Mouse (Mus musculus): ENCODE measurements at regions not wholly inside any gene's neighbourhood (a gene's known extent, or its start where the extent isn't known, plus 50 kb on each side); places are given as distances from the start of the nearest gene placed in this dataset.
A peak's percentile ranks its signal among the peaks of the same experiment; 100 is the strongest.

MicroRNAs in the stretch of these regions (microRNA counts, 519-probe panel; counts per million panel counts)
- 1,255 counts per million, percentile 77 among the panel's probes with 10 or more counts for microRNA mmu-miR-466j
